Mouse (Mus musculus): ENCODE data around the gene Trio.

The Trio gene

GRCm38 (mm10) chr15:27710698-27711097 lies 314.9 kb downstream of the Trio start:
- DNase-seq (ENCODE audit: low spot score): no peak

- DNase-seq (ENCODE audit: low spot score): no peak
Observed at GRCm38 (mm10) chr15:27708968-27709612, 316.6 kb downstream of the Trio start.

DNA sequence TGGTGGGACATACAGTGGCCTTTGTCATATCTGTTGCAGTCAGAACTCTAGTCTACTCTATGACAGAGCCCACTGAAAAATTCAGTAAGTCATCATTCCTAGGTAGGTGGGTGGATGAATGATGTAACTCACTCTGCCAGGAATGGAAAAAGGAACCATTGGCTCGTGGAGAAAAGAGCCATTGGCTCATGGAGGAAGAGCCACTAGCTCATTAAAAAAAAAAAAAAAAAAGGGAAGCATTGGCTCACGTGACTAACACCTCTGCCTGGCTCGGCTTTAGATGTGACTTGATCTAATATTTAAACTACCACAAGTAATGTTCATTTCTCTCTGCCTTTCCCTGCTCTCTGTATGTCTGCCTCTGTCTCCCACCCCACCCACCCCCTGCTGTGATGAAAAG lies 317.1 kb downstream of the Trio start:
- no peak for DNase-seq (ENCODE audit: low spot score)

GRCm38 (mm10) chr15:27702972-27703313 lies 322.7 kb downstream of the Trio start:
- no peak for DNase-seq (ENCODE audit: low spot score)

DNA sequence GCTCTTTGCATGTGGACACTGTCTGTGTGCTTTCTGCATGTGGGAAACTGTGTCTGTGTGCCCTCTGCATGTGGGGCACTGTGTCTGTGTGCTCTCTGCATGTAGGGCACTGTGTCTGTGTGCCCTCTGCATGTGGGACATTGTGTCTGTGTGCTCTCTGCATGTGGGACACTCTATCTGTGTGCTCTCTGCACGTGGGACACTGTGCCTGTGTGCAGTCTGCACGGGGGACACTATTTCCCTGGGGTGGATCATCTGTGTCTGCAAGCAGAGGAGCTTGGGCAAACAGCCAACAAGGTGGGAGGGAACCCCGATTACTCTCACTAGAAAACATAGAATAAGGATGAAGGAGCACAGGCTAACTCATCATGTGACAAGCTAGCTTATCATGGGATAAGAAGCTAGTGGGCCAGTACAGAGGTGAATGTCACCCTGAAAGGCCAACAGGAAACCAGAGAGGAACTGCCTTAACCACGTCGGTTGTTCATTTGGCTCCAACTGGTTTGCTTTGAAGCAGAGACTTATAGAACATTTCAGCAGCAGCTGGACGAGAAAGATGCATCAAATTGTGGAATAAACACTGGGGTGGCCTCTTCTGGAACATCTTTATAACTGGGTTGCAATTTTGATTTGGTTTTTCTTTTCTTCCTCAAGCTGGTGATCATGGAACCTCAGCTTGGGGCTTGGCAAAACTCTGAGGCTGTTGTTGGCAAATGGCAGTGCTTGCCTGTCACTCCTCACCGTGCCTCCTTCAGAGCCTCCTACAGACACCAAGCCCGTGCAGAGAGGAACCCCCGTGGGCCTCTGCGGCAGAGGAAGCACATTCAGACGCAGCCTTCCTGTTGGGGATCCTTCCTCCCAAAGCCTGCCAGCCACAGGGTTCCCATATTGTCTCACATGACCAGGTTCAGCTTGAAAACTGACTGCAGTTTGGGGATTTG lies 323.3 kb downstream of the Trio start:
- no peak for DNase-seq (ENCODE audit: low spot score)

DNA sequence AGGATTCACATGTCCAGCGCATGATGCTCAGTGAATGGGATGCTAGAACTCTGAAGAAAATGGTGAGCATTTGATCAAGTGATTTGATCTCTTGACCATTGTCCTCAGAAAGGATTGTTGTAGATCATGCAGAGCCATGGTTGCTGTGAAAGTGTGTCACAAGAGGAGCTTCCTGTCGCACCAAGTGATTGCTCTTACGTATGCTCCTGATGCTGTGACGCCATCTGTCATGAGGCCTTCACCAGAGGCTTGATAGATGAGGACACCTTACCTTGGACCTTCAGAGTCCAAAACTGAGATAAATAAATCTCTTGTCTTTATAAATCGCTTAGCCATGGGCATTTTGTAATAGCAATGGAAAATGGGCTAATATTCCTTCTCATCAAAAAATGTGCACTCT lies 328.0 kb downstream of the Trio start:
- DNase-seq (ENCODE audit: low spot score): no peak

DNA sequence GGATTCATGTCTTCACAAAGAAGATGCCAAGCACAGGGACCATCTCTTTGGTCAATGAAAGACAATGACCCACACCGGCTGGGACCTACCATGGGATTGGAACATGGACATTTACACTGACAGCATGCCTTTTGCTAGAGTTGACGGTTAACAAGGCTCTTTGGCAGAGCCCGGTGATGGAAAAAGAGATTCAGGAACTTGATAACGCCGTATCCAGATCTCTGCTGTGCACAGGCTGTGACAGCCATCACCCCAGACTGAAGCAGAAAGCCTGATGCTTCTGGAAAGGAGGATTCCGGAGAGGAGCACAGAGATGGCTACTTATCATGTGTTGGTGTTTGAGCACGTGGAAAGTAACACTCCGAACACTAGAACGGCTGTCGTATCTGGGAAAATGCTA lies 332.4 kb downstream of the Trio start:
- DNase-seq (ENCODE audit: low spot score): no peak

GRCm38 (mm10) chr15:27692161-27692560 lies 333.5 kb downstream of the Trio start:
- DNase-seq (ENCODE audit: low spot score): no peak

DNA sequence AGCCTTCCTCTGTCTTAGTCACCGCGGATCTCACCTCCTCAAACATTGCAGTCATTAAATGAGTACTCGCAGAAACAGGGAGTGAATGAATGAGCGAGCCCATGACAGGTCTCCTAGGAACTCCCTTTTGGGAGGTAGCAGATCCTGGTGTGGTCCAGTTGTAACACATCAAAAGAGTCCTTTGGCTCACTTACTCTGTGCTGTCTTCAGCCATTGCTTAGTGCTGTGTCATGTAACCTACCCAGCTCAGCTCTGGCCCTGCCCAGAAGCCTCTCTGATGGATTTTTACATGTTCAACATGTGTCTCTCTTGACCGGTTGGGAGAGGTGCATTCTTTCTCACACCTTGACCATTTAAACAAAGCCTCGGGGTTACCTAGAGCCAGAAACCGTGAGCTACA lies 334.4 kb downstream of the Trio start:
- DNase-seq (ENCODE audit: low spot score): no peak

- DNase-seq (ENCODE audit: low spot score): no peak
Observed at GRCm38 (mm10) chr15:27688041-27688651, 337.5 kb downstream of the Trio start.

- DNase-seq (ENCODE audit: low spot score): no peak
Observed at GRCm38 (mm10) chr15:27684813-27685212, 340.8 kb downstream of the Trio start.

- DNase-seq (ENCODE audit: low spot score): no peak
Observed at GRCm38 (mm10) chr15:27683206-27683605, 342.4 kb downstream of the Trio start.

- DNase-seq (ENCODE audit: low spot score): no peak
Observed at GRCm38 (mm10) chr15:27682619-27683018, 343.0 kb downstream of the Trio start.

DNA sequence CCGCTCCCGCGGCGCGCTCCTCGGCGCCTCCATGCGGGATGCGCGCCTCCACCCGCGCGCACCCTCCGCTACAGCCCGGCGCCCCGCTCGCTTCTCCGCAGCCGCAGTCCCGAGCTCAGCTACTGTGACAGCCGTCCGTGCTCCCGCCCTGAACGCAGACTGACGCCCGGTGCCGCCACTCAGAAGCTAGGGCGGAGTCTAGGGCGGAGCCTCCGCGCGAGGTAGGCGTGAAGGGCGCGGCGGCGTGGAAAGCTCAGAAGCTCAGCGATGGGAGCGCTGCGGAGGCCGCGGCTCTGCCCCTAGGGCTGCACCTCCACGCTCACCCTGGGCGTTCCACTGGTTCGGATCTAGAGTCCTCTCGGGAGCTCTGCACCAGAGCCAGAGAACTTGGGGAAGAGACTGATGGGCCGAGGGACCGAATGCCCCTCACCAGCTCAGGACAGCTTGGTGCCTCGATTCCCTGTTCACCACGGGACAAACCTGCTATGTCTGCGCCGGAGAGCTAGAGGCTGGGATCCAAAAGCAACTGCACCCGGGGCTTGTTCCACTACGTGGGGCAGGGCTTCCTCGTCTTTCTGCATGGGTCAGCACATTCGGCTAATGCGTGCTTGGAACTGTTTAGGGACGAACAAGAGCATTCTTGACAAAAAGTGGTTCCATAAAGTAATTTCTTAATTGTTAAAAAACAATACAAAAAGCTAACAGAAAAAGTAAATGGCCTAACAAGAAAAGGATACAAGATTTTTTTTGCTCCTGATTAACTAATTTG lies 344.0 kb downstream of the Trio start, which contains the start of gene Otulinl:
Otulinl (minus strand) TSS at position 161 of the 769 bp plus-strand sequence.
- DNase-seq (ENCODE audit: low spot score): peak; percentile 89

- DNase-seq (ENCODE audit: low spot score): no peak
Observed at GRCm38 (mm10) chr15:27680997-27681396, 344.7 kb downstream of the Trio start.
